Mouse (Mus musculus) A20 (cell line): ENCODE measurements around the gene Slc46a1.

Experiments
- DNase-seq: peaks from one replicate; pipeline ENCODE4 v3.0.0-alpha.2; 2011; ENCODE audit warnings: low read depth, low spot score

The Slc46a1 gene

GRCm38 (mm10) chr11:78465568-78466180 is at the start of gene Slc46a1:
Gene Slc46a1 (plus strand): TSS chr11:78465697.
- DNase-seq: peak; percentile 86

- no peak for DNase-seq
These were observed 48.6 kb upstream of the Slc46a1 start for GRCm38 (mm10) chr11:78416854-78417253.

GRCm38 (mm10) chr11:78420263-78420889 is 45.1 kb upstream of the Slc46a1 start:
- no peak for DNase-seq

GRCm38 (mm10) chr11:78421201-78422009 is 44.1 kb upstream of the Slc46a1 start:
- DNase-seq: no peak

- DNase-seq: no peak
These were observed 43.3 kb upstream of the Slc46a1 start, which contains the start of gene Slc13a2 for GRCm38 (mm10) chr11:78422055-78422819. Gene Slc13a2 (minus strand): TSS chr11:78422217.

GRCm38 (mm10) chr11:78424352-78424751 is 41.1 kb upstream of the Slc46a1 start:
- DNase-seq: no peak

- DNase-seq: no peak
These were observed 39.9 kb upstream of the Slc46a1 start for GRCm38 (mm10) chr11:78425572-78425971.

GRCm38 (mm10) chr11:78427655-78428054 is 37.8 kb upstream of the Slc46a1 start:
- no peak for DNase-seq

GRCm38 (mm10) chr11:78428309-78428708 is 37.2 kb upstream of the Slc46a1 start:
- no peak for DNase-seq

GRCm38 (mm10) chr11:78430195-78430878 is 35.2 kb upstream of the Slc46a1 start:
- no peak for DNase-seq

- peak; percentile 43 for DNase-seq
These were observed 34.3 kb upstream of the Slc46a1 start for GRCm38 (mm10) chr11:78431176-78431575.

GRCm38 (mm10) chr11:78434052-78434451 is 31.4 kb upstream of the Slc46a1 start:
- no peak for DNase-seq

GRCm38 (mm10) chr11:78435776-78436349 is 29.6 kb upstream of the Slc46a1 start:
- DNase-seq: peak; percentile 73

GRCm38 (mm10) chr11:78437182-78437581 is 28.3 kb upstream of the Slc46a1 start:
- no peak for DNase-seq

- DNase-seq: no peak
These were observed 27.0 kb upstream of the Slc46a1 start for GRCm38 (mm10) chr11:78438399-78438930.

GRCm38 (mm10) chr11:78443115-78443514 is 22.4 kb upstream of the Slc46a1 start:
- no peak for DNase-seq

- DNase-seq: peak; percentile 63
These were observed 18.3 kb upstream of the Slc46a1 start for GRCm38 (mm10) chr11:78447168-78447567.

GRCm38 (mm10) chr11:78448242-78448641 is 17.3 kb upstream of the Slc46a1 start:
- no peak for DNase-seq

GRCm38 (mm10) chr11:78450337-78450736 is 15.2 kb upstream of the Slc46a1 start:
- DNase-seq: no peak

GRCm38 (mm10) chr11:78453675-78454074 is 11.8 kb upstream of the Slc46a1 start:
- DNase-seq: peak; percentile 79
